Mouse (Mus musculus) embryonic facial prominence, embryonic 13.5 days (tissue): ENCODE measurements around the gene Hoxb1. TPM values are rescaled to one million over a fixed set of nuclear protein-coding genes. Genes with fewer than 3 reads are reported as not detected.
A peak's percentile ranks its signal among the peaks of the same experiment; 100 is the strongest.

ENCODE experiments used
- ATAC-seq: fragments of 200-750 bp; cut with Nextera tagmentation; 2 replicates; pipeline ENCODE4 v1.8.0; 2017; ENCODE audit warnings: low read depth; ENCODE audit not compliant: insufficient number of reproducible peaks, insufficient read depth, low FRiP score, low TSS enrichment
- H3K27ac ChIP-seq: fragments of 300-500 bp; sonication (generic); 2 replicates; pipeline ENCODE4 v1.5.1; 2015; ENCODE audit warnings: moderate library complexity, mild to moderate bottlenecking, inconsistent platforms
- H3K27me3 ChIP-seq: fragments of 300-500 bp; sonication (generic); 2 replicates; pipeline ENCODE4 v1.6.1; 2015; ENCODE audit warnings: mild to moderate bottlenecking, inconsistent platforms
- H3K36me3 ChIP-seq: fragments of 300-500 bp; sonication (generic); 2 replicates; pipeline ENCODE4 v1.6.1; 2015; ENCODE audit warnings: mild to moderate bottlenecking, inconsistent platforms
- H3K4me1 ChIP-seq: fragments of 300-500 bp; sonication (generic); 2 replicates; pipeline ENCODE4 v1.6.1; 2015; ENCODE audit warnings: inconsistent platforms
- H3K4me2 ChIP-seq: fragments of 300-500 bp; sonication (generic); 2 replicates; pipeline ENCODE4 v1.6.1; 2015; ENCODE audit warnings: moderate library complexity, mild to moderate bottlenecking, inconsistent platforms
- H3K4me3 ChIP-seq: fragments of 300-500 bp; sonication (generic); 2 replicates; pipeline ENCODE4 v1.5.1; 2015; ENCODE audit warnings: mild to moderate bottlenecking, inconsistent platforms
- H3K9ac ChIP-seq: fragments of 300-500 bp; sonication (generic); 2 replicates; pipeline ENCODE4 v1.6.1; 2015; ENCODE audit warnings: mild to moderate bottlenecking, inconsistent platforms
- H3K9me3 ChIP-seq: fragments of 300-500 bp; sonication (generic); 2 replicates; pipeline ENCODE4 v1.6.1; 2016; ENCODE audit warnings: inconsistent platforms
- WGBS: fragments of 180-500 bp; shearing (Covaris S2); methylation state at CpG from one replicate; pipeline ENCODE4 v1.1.7; 2015; ENCODE audit warnings: mixed read lengths; 5-methylcytosine and 5-hydroxymethylcytosine counted together
- polyA plus RNA-seq: library from polyadenylated mRNA; unstranded; fragments of >200 nt; fragmentation: Nextera tagmentation; extraction: Ambion mirVana; gene quantifications from 2 replicates; pipeline ENCODE4 v1.2.1, GENCODE M21; 2015

Gene Hoxb1
- polyA plus RNA-seq, 1 experiment from 2014 or later: not detected

DNA sequence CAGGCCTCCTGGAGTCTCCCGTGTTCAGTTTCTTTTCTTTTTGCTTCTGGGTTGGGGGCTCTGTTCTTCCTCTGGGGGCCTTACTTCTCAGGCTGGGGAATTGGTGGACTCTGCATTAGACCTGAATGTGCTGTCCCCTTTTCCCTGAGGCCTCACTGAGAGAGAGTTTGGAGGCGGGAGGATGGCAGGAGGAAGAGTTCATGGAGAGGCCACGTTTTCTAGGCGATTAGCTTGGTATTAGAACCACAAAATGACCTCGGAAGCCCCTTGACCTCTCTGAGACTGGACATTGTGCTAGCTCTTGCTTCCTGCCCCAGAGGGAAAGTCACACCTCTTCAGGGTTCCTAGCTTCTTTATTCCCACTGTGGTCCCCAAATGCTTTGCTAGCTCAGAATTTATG is 41.4 kb upstream of the Hoxb1 start:
- Histone ChIP-seq H3K9ac (no peak overlapping the region), H3K4me2 (no peak overlapping the region), H3K9me3 (no peaks in the 10 kb centered on the region), H3K27ac (no peak overlapping the region), H3K36me3 (no peaks in the 10 kb centered on the region), H3K4me3 (no peak overlapping the region), H3K27me3 (peaks cover 100% of the 10 kb centered on the region), H3K4me1 (no peaks in the 10 kb centered on the region)
- ATAC-seq: no peak
- under 1% methylated on average over 5 of the region's 5 CpGs for WGBS

DNA sequence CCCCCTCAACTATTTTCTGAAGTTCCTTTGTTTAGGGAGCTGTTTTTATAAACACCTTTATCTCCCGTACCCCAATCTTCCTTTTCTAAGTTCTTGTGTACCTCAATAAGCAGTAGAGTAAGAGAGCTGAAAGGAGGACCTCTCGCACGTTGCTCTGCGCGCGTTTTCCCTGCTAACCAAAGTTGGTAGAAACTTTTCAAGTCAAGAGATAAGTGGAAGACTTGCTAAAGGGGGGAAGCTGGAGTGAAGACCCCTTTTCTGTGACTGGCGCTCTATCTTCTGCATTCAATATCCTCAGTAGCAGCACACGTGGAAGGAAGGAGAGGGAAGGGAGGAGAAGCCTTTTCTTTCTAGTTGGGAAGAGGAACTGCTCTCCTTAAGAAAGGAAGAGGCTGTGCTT is 40.6 kb upstream of the Hoxb1 start:
- H3K27ac ChIP-seq: no peak overlapping the region
- 2% methylated on average over 8 of the region's 8 CpGs for WGBS
- H3K4me3 ChIP-seq: no peak overlapping the region
- no peak overlapping the region for H3K9ac ChIP-seq
- ATAC-seq: no peak
- no peak overlapping the region for H3K4me2 ChIP-seq
- no peaks in the 10 kb centered on the region for H3K4me1 ChIP-seq
- no peaks in the 10 kb centered on the region for H3K9me3 ChIP-seq
- no peaks in the 10 kb centered on the region for H3K36me3 ChIP-seq
- H3K27me3 ChIP-seq: peaks cover 100% of the 10 kb centered on the region

DNA sequence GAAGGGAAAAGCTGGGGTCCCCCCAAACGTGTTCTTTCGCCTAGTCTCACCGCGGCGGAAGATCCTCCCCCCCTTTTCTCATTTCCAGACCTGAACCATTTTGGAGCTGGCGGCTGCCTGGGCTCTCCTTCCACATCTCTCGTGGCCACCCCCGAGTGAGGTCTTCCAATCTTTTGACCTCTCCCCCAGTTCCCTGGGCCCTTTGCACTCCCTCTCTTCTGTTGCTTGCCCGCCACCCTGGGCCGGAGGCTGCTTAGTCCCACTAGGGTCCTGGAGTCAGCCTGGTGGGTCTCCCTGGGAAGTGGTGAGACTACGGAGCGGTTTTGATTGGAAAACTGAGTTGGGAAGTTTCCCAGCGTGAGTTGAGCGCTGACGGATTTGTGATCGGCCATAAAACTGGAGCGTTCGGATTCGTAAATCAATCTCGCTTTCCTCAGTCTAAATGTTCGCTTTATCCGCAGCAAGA is 39.8 kb upstream of the Hoxb1 start:
- no peak overlapping the region for H3K4me2 ChIP-seq
- WGBS: 3% methylated on average over 22 of the region's 22 CpGs
- H3K4me1 ChIP-seq: no peaks in the 10 kb centered on the region
- H3K9ac ChIP-seq: no peak overlapping the region
- H3K36me3 ChIP-seq: no peaks in the 10 kb centered on the region
- peaks cover 100% of the 10 kb centered on the region for H3K27me3 ChIP-seq
- H3K4me3 ChIP-seq: no peak overlapping the region
- no peaks in the 10 kb centered on the region for H3K9me3 ChIP-seq
- no peak for ATAC-seq
- no peak overlapping the region for H3K27ac ChIP-seq

GRCm38 (mm10) chr11:96326705-96327104 is 38.8 kb upstream of the Hoxb1 start:
- Histone ChIP-seq H3K9me3 (no peaks in the 10 kb centered on the region), H3K27ac (no peak overlapping the region), H3K36me3 (no peaks in the 10 kb centered on the region), H3K9ac (no peak overlapping the region), H3K4me2 (no peak overlapping the region), H3K27me3 (peaks cover 100% of the 10 kb centered on the region), H3K4me3 (no peak overlapping the region), H3K4me1 (no peaks in the 10 kb centered on the region)
- whole genome bisulfite sequencing: under 1% methylated on average over 12 of the region's 12 CpGs
- no peak for ATAC-seq

- Histone ChIP-seq H3K9me3 (no peaks in the 10 kb centered on the region), H3K27me3 (peaks cover 100% of the 10 kb centered on the region), H3K4me2 (no peak overlapping the region), H3K4me3 (no peak overlapping the region), H3K27ac (no peak overlapping the region), H3K4me1 (no peaks in the 10 kb centered on the region), H3K36me3 (no peaks in the 10 kb centered on the region), H3K9ac (no peak overlapping the region)
- WGBS: 3% methylated on average over 7 of the region's 7 CpGs
- no peak for ATAC-seq
These were observed 38.4 kb upstream of the Hoxb1 start for GRCm38 (mm10) chr11:96327122-96327521.

DNA sequence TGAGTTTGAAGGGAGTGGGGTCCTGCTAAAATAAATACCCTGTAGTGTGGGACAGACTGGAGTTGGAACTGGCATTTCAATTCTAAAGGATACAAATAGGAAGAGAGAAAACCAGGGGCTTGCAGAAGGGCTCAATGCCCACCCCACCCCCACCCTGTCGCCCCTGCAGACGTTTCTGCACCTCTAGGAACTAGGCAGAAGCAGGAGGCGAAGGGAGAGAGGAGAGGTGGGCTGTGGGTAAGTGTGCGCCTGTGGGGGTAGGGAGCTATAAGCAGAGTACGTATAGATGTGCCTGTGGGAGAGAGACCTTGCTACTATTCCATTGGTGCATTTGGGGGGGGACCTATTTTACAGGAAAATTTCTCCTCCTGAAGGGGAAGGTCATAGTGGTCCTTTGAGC is 37.8 kb upstream of the Hoxb1 start:
- Histone ChIP-seq H3K4me2 (no peak overlapping the region), H3K9ac (no peak overlapping the region), H3K4me1 (peaks cover 3% of the 10 kb centered on the region), H3K9me3 (no peaks in the 10 kb centered on the region), H3K36me3 (no peaks in the 10 kb centered on the region), H3K27me3 (peaks cover 100% of the 10 kb centered on the region), H3K27ac (no peak overlapping the region), H3K4me3 (no peak overlapping the region)
- no peak for ATAC-seq
- 3% methylated on average over 5 of the region's 5 CpGs for WGBS

- Histone ChIP-seq H3K9me3 (no peaks in the 10 kb centered on the region), H3K4me3 (no peak overlapping the region), H3K36me3 (no peaks in the 10 kb centered on the region), H3K4me2 (no peak overlapping the region), H3K9ac (no peak overlapping the region), H3K27ac (no peak overlapping the region), H3K4me1 (peaks cover 7% of the 10 kb centered on the region), H3K27me3 (peaks cover 100% of the 10 kb centered on the region)
- no peak for ATAC-seq
- WGBS: 4% methylated on average over 8 of the region's 8 CpGs
These were observed 36.9 kb upstream of the Hoxb1 start for GRCm38 (mm10) chr11:96328605-96329004.

- no peak overlapping the region for H3K4me2 ChIP-seq
- no peak for ATAC-seq
- no peak overlapping the region; the same call in 1 of the 2 replicates for H3K4me3 ChIP-seq
- no peaks in the 10 kb centered on the region for H3K9me3 ChIP-seq
- no peak overlapping the region for H3K27ac ChIP-seq
- H3K9ac ChIP-seq: no peak overlapping the region
- no peaks in the 10 kb centered on the region for H3K36me3 ChIP-seq
- H3K27me3 ChIP-seq: peaks cover 100% of the 10 kb centered on the region
- WGBS: under 1% methylated on average over 8 of the region's 8 CpGs
- H3K4me1 ChIP-seq: peaks cover 7% of the 10 kb centered on the region
These were observed 33.4 kb upstream of the Hoxb1 start for GRCm38 (mm10) chr11:96332105-96332504.

- H3K27me3 ChIP-seq: peaks cover 100% of the 10 kb centered on the region
- no peak for ATAC-seq
- H3K36me3 ChIP-seq: no peaks in the 10 kb centered on the region
- WGBS: under 1% methylated on average over 35 of the region's 35 CpGs
- H3K4me2 ChIP-seq: peak overlapping the region; percentile 49
- no peak overlapping the region for H3K9ac ChIP-seq
- no peaks in the 10 kb centered on the region for H3K9me3 ChIP-seq
- H3K4me1 ChIP-seq: peaks cover 7% of the 10 kb centered on the region
- no peak overlapping the region for H3K27ac ChIP-seq
- H3K4me3 ChIP-seq: peak overlapping the region; percentile 23
These were observed 32.9 kb upstream of the Hoxb1 start for GRCm38 (mm10) chr11:96332618-96333032.

- ATAC-seq: no peak
- no peaks in the 10 kb centered on the region for H3K36me3 ChIP-seq
- peaks cover 7% of the 10 kb centered on the region for H3K4me1 ChIP-seq
- H3K9ac ChIP-seq: no peak overlapping the region
- 0 out of 2 replicates have a peak overlapping the region, but pooled peaks have one; percentile 23 for H3K4me3 ChIP-seq
- no peak overlapping the region for H3K27ac ChIP-seq
- no peaks in the 10 kb centered on the region for H3K9me3 ChIP-seq
- WGBS: 5% methylated on average over 17 of the region's 17 CpGs
- H3K27me3 ChIP-seq: peaks cover 100% of the 10 kb centered on the region
- peak overlapping the region; percentile 49; the same call in 1 of the 2 replicates for H3K4me2 ChIP-seq
These were observed 32.1 kb upstream of the Hoxb1 start for GRCm38 (mm10) chr11:96333241-96334001.

GRCm38 (mm10) chr11:96334002-96334364 is 31.6 kb upstream of the Hoxb1 start:
- no peak overlapping the region for H3K27ac ChIP-seq
- no peak overlapping the region for H3K9ac ChIP-seq

DNA sequence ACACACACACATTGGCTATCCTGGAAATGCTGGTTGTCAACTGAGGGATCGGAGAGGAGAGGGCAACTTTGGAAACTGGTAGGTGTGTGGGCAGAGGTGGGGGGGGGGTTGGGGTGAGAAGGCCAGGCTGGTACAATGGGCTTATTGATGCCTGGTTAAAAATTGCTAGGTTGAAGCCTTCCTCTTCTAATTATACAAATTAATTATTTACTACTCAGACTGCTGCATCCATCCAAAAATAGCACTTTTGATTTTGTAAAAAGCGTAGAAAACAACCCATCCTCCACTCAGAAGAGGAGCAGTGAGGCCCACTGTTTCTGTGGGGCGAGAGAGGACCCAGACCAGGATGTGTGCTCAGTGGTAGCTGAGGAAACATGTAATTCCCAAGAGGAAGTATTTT is 30.6 kb upstream of the Hoxb1 start:
- no peaks in the 10 kb centered on the region for H3K9me3 ChIP-seq
- no peak overlapping the region for H3K4me3 ChIP-seq
- 17% methylated on average over 3 of the region's 3 CpGs for WGBS
- no peak overlapping the region for H3K27ac ChIP-seq
- no peak for ATAC-seq
- peaks cover 7% of the 10 kb centered on the region for H3K4me1 ChIP-seq
- peaks cover 100% of the 10 kb centered on the region for H3K27me3 ChIP-seq
- H3K9ac ChIP-seq: no peak overlapping the region
- no peaks in the 10 kb centered on the region for H3K36me3 ChIP-seq
- no peak overlapping the region for H3K4me2 ChIP-seq

More at GRCm38 (mm10) chr11:96334002-96334364, 31.6 kb upstream of the Hoxb1 start:
- Histone ChIP-seq H3K4me2 (no peak overlapping the region), H3K4me3 (no peak overlapping the region), H3K27me3 (peaks cover 100% of the 10 kb centered on the region), H3K9me3 (no peaks in the 10 kb centered on the region), H3K36me3 (no peaks in the 10 kb centered on the region), H3K4me1 (peaks cover 7% of the 10 kb centered on the region)
- 3% methylated on average over 2 of the region's 2 CpGs for WGBS
- no peak for ATAC-seq
